Mouse (Mus musculus) megakaryocyte, embryonic 14.5 days (primary cell): Measurements from ENCODE around the gene Pkd1.

Experiments used
- FLI1 ChIP-seq: IDR thresholded peaks from 2 replicates; pipeline ENCODE4 v1.6.1; 2012; ENCODE audit warnings: low read length, inconsistent platforms, mixed read lengths
- GATA1 ChIP-seq: IDR thresholded peaks from 3 replicates; pipeline ENCODE4 v1.6.1; 2012; ENCODE audit warnings: mixed read lengths, low read length, inconsistent platforms, borderline replicate concordance

DNA sequence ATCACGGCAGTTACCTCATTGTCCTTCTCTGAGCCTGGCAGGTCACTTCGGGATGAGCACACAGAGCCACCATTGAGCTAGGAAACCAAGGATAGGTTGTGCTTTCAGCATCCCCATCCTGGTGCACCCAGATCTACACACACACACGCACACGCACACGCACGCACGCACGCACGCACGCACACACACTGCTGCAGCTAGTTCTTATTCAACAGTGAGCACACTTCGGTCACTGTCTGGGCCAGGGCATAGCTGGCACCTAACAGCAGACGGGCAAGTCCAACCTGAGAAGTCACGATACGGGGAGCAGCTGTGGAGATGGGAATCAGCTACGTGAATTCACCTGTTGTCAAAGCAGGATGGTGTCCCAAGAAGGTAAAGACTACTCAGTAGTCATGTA lies 90.9 kb downstream of the Pkd1 start:
- TF ChIP-seq FLI1 (no peak), GATA1 (no peak)
